Mouse (Mus musculus): Measurements from ENCODE around the gene Pdzrn3.

- no peak for TF ChIP-seq CTCF (IDR thresholded peaks at IDR 0.05; ENCODE audit: borderline replicate concordance, insufficient read depth, low read length)
- no peak for TF ChIP-seq POLR2A (IDR thresholded peaks at IDR 0.05; ENCODE audit: low read depth, low read length)
These were observed 43.2 kb downstream of the Pdzrn3 start for GRCm38 (mm10) chr6:101334495-101334894.
